Mouse (Mus musculus): ENCODE measurements at regions not wholly inside any gene's neighbourhood (a gene's known extent, or its start where the extent isn't known, plus 50 kb on each side); places are given as distances from the start of the nearest gene placed in this dataset.
"Not testable (repeated sequence)": the region's sequence is repeated elsewhere in the genome, so short reads cannot be mapped to it uniquely, and the experiment has no call there.

DNA sequence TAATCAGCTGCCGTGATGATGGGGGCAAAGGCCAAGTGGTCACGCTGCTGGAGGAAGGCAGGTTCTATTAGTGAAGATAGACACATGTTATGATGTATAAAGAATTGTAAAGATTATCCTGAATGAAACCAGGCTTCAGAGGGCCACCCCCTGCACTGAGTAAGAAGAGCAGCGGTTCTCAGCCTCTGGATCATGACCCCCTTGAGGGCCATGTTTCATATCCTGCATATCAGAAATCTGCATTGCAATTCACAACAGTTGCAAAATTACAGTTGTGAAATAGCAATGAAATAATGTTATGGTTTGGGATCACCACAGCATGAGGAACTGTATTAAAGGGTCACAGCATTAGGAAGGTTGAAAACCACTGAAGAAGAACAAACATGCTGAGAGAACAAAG, 162.5 kb upstream of the Zranb2 start:
- ATAC-seq (replicated peaks; ENCODE audit: poor library complexity, severe bottlenecking) = peak; percentile 96

DNA sequence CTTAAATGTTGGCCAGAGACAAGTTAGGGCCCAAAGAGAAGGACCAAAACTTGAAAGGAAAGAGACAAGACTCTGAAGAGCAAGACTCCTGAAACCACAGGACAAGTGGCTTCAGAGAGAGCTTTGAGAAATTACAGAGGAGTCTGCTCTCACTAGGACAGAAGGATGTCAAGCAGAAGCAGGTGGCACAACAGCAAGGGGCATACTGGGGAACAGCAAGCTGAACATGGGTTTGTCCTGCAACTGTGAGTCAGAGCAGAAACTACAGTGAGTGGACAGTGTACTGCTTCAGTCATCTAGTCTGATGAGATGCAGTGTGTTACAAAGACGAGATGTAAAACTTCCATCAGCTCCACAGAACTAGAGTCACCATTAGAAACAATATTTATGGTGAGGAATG, 160.6 kb upstream of the Zranb2 start:
- ATAC-seq (replicated peaks; ENCODE audit: poor library complexity, severe bottlenecking) = no peak

DNA sequence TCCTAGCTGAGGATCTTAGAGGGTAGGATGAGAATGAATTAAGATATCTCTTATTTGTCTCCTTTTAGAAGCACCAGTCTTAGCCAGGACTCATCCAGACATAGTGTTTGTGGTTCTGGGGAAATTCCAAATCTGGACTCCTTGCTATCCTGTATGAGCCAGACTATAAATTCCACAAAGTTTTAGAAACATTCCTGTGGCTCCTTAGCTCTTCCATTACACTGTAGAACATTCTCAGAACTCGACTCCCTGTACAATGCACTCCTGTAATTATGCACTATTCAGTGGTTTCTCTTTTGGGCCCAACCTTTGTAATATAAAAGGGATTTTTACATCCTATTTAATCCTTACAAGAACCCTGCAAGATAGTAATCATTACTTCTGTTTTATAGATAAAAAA, 159.8 kb upstream of the Zranb2 start:
- ATAC-seq (replicated peaks; ENCODE audit: poor library complexity, severe bottlenecking) = no peak

DNA sequence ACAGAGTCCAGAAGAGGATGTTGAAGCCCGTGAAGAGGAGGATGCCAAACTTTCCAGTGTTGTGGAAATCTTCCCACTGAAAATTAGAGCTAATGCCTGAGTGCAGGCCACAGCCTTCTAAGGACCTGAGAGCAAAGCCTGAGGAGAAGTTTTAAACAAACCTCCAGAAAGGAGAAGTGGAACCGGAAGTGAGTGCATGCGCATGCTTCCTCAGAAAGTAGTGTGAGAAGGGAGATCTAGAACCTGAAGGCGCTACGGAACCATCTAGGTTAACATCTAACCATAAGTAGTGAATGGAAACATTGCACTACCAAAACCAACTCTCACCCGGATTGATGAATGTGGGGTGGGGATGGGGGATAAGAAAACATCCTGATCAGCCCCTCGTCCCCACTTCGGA, 156.4 kb upstream of the Zranb2 start:
- ATAC-seq (replicated peaks; ENCODE audit: poor library complexity, severe bottlenecking) = peak; percentile 95

DNA sequence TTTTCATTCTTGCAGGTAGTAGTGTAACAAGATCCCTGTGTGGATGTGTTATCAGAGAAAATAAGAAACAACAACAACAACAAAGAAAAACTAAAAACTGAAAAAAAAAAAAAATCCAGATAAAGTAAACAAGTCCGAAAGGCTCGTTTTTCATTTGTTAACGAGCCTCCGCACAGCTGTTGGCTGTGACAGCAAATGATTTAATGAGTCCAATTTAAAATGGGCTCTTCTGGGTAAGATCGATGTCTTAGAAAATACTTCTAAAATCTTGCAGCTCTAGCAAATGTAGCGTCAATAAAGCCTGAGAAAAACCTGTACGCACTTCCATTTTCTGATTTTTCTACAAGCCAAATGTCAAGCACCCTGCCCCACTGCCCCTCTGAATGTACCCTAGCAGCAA, 155.8 kb upstream of the Zranb2 start:
- no peak for ATAC-seq (replicated peaks; ENCODE audit: poor library complexity, severe bottlenecking)

DNA sequence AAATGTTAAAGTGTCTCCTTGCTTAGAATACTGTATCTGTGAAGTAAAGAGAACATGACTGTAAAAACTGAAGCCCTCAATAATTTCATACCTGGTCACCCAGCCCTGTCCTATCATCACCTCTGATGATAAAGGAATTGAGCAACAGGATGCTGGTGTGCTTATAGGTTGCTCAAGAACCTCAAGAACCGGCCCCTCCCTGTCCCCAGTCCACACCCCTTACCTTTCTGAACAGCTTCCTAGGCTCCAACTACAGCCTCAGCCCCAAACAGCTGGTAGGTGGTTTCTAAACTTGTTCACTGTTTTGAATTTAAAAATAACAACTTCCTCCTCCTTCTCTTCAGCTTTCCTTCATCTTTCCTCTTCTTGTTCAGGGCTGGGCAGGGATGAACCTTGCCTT, 142.1 kb upstream of the Zranb2 start:
- ATAC-seq (replicated peaks; ENCODE audit: poor library complexity, severe bottlenecking) = no peak

DNA sequence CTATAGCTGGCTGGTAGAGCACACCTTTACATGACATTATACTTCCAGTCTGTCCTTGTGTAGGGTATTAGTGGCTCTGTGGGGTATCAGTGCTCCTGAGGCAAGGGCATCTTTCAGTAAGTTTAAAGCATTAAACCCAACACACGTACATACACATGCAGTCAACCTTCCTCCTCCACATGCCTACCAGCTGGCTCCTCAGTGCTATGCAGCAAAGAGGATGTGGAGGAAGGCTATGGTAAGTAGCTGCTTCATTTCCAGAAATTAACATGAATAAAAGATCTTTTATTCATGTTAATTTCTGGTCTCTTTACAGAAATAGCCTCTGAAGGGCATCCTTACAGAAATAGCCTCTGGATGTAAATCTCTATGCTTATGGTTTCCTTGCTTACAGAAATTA, 140.1 kb upstream of the Zranb2 start:
- ATAC-seq (replicated peaks; ENCODE audit: poor library complexity, severe bottlenecking) = no peak

DNA sequence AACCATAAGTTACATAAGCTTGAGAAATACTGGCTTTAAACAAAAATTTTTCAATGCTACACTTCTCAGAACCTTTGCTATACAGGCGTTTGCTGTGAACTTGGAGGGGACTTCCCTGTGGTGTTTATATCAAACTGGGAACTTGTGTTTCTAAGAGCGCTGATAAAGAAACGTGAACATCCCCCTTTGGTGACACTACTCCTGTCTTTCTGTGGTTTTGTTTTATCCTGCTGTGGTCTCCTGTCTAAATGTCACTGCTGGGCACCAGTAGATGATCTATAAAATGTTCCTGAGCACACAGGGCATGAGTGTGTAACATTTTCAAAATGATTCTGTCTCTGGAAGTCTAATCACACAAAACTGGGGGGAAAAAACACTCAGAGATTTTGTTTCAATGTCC, 134.1 kb upstream of the Zranb2 start:
- no peak for ATAC-seq (replicated peaks; ENCODE audit: poor library complexity, severe bottlenecking)

DNA sequence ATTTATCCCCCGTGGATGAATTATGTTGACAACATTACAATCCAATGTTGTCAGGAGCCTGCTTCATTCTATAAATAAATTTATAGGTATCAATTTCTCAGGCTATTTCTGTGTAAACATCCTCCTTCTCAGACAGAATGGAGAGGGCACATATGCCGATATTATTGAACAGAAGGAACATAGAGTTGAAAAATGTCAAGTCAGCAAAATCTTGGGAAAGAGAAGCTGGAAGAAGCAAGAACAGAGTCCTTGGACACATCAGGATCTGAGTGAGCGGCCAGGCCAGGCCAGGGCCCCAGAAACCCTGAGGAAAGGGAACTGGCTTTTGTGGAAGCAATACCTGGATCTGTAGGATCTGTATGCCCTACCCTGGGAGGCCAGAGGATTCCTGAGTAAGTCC, 129.9 kb upstream of the Zranb2 start:
- no peak for ATAC-seq (replicated peaks; ENCODE audit: poor library complexity, severe bottlenecking)

DNA sequence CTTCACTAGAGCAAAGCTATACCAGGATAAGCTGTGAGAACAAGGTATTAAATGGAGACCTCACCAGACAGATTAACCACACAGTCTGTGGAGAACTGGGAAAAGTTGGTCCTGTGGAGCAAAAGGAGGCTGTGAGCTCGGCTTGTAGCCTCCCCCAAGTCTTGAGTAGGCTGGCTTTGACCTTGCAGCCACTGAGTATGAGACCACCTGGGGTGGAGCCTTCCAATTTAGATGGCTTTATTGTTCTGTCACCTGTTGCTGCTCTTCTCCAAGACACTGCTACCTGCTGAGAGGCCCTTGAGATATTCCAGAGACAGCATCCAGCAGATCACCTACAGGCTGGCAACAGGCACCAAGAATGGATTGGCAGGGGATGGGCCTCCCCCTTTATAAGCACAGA, 110.5 kb upstream of the Zranb2 start:
- ATAC-seq (replicated peaks; ENCODE audit: poor library complexity, severe bottlenecking) = not testable (repeated sequence)

DNA sequence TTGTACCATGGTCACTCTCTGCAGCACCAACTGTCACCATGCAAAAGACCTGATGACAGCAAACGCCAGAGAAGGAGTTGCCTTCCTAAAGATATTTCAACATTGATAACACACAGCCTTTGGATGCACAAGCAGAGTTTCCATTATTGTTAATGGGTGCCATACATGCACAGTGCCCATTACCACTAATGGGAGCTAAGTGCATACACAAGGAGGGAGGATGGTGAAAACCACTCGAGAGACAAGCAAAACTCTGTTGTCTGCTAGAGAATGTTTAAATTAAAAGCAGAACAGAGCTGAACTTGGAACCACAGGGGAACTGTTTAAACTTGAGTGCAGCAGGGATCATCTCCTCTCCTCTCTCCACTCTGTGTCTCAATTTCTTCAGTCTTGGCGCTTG, 107.2 kb upstream of the Zranb2 start:
- no peak for ATAC-seq (replicated peaks; ENCODE audit: poor library complexity, severe bottlenecking)

DNA sequence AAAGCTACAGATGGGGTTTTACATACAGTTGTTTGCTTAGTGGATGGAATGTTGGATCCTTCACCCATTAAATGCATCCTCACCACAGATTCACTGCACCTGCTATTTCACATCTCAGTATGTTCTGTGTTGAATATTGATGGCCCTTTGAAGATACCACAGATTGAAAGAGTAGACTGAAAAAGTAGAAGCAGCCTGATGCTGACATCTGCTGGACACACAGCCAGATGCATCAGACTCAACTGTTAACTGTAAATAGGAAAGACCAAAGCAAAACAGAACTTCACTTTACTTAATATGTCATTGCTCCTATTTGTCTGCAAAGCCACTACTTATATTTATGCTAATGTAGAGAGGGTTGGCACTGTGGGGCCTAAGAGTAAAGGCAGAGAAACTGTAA, 84.2 kb upstream of the Zranb2 start:
- ATAC-seq (replicated peaks; ENCODE audit: poor library complexity, severe bottlenecking) = peak; percentile 65

DNA sequence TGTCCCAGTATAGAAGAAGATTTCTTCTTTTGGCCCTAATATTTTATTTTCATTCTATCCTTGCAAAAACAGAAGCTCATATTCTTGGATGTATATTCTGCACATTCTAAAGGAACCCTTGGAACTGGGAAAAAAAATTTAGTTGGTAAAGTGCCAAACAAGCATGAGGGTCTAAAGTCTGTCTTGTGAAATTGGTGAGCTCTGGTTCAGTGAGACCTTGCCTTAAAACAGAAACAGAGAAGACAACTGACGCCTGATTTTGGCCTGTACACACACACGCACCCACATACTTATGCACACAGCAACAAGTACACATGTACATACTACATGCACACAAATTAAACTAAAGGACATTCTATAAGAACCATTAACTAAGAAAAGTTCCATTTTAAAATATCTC, 62.4 kb upstream of the Zranb2 start:
- ATAC-seq (replicated peaks; ENCODE audit: poor library complexity, severe bottlenecking) = no peak

DNA sequence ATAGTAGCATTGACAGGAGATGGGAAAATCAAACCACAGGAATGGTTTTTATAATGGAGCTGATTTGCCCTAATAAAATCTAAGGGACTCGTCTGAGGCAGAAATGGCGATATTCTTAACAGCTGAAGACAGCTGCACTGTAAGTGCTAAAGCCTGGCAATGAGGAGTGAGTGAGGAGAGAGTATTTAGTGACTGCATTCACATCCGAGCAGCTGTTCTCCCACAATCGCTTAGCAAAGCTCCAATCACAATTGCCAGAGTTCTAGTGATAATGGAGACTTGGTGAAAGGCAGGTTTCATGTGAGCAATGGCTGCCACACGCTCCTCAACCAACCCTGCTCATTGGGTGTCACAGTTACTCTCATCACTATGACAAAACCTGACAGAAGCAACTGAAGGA, 61.3 kb upstream of the Zranb2 start:
- ATAC-seq (replicated peaks; ENCODE audit: poor library complexity, severe bottlenecking) = no peak

DNA sequence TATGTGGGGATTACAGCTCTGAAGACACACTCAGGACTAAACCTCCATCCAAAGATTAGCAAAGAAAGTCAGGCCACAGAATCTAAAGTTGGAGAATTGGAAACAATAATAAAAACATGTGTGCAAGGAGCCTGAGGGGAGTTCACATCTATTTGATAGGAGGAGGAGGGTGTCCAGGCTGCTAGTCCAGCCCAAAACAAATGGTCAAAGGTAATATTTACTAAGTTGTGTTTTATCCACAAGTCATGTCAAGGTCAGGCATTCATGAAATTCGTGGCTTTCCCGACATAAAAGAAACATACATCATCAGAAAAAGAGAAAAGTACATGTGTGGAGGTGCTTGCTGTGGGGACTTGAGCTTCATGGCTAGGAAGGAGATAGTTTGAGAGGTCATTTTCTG, 56.2 kb upstream of the Zranb2 start:
- no peak for ATAC-seq (replicated peaks; ENCODE audit: poor library complexity, severe bottlenecking)
